Mouse (Mus musculus): ENCODE measurements around the gene Adgrb2. TPM values are rescaled to one million over a fixed set of nuclear protein-coding genes. Genes with fewer than 3 reads are reported as not detected.

Adgrb2 gene
- polyA plus RNA-seq, 1 experiment: 0.08 TPM

DNA sequence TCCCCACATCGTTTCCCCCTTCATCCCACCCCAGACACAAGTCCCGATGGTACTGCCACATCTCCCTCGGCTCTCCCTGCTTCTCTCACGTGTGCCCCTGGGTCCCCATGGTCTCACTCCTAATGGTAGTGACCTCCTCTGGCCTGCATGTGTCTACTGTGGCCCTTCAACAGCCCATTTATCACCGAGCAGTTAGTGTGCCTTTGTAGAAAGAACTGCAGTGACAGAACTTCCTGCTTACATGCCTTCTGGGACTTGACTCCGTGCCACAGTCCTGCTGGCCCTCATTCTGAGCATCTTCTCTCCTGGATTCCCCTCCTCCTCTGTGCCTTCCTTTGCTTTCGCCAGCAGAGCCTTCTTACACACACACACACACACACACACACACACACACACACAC is 78.5 kb downstream of the Adgrb2 start:
- no peak overlapping the region for H3K4me2 ChIP-seq (ENCODE audit: low read depth)
- no peaks in the 10 kb centered on the region for H3K79me2 ChIP-seq (ENCODE audit: control insufficient read depth, insufficient read depth)
- no peak overlapping the region for H3K4me3 ChIP-seq
- H3K36me3 ChIP-seq (ENCODE audit: control insufficient read depth, insufficient read depth): no peaks in the 10 kb centered on the region
- TF ChIP-seq MYOG (IDR thresholded peaks at IDR 0.05; ENCODE audit: control insufficient read depth in 1 of 3, insufficient read depth in 1 of 3, insufficient read length in 2 of 3, low read depth in 2 of 3) (no peak), TCF12 (IDR thresholded peaks at IDR 0.05; ENCODE audit: insufficient read depth, poor library complexity, severe bottlenecking) (no peak), MAX (IDR thresholded peaks at IDR 0.05; ENCODE audit: low read depth) (no peak), CEBPB (IDR thresholded peaks at IDR 0.05; ENCODE audit: insufficient read depth, poor library complexity, severe bottlenecking) (no peak), MYOD1 (IDR thresholded peaks at IDR 0.05; ENCODE audit: control insufficient read depth in 1 of 3, insufficient read length in 2 of 3, low read depth in 2 of 3) (no peak), POLR2AphosphoS2 (IDR thresholded peaks at IDR 0.05; ENCODE audit: insufficient read length, low read depth) (no peak)
- H3K27me3 ChIP-seq (ENCODE audit: control insufficient read depth, insufficient read depth, insufficient read length): no peaks in the 10 kb centered on the region
- H3ac ChIP-seq (ENCODE audit: control insufficient read depth, insufficient read length): no peak overlapping the region

DNA sequence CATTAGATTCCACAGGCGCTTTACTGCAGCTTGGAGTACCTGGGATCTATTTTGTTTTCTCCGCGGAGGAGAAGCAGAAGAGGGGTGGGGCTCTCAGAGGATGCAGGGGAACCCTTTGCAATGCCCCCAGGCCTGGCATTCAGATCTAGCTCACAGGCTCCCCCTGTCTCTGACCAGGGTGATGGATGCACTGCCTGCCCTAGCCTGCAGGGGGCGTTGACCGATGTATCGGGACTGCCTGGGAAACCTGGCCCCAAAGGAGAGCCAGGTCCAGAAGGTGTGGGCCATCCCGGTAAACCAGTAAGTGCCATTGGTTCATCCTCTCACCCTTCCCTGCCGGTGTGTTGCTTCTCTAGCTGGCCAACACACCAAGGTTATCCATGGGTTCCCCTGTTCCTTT is 82.1 kb downstream of the Adgrb2 start:
- no peaks in the 10 kb centered on the region for H3K36me3 ChIP-seq (ENCODE audit: control insufficient read depth, insufficient read depth)
- TF ChIP-seq SRF (IDR thresholded peaks at IDR 0.05; ENCODE audit: control insufficient read depth, insufficient read length, low read depth): no peak
- TF ChIP-seq USF1 (IDR thresholded peaks at IDR 0.05; ENCODE audit: low read depth): no peak
- TF ChIP-seq POLR2AphosphoS2 (IDR thresholded peaks at IDR 0.05; ENCODE audit: insufficient read length, low read depth): no peak
- no peak for TF ChIP-seq CEBPB (IDR thresholded peaks at IDR 0.05; ENCODE audit: insufficient read depth, poor library complexity, severe bottlenecking)
- TF ChIP-seq REST (IDR thresholded peaks at IDR 0.05; ENCODE audit: insufficient read depth, insufficient read length): no peak
- no peak for TF ChIP-seq MAX (IDR thresholded peaks at IDR 0.05; ENCODE audit: low read depth)
- TF ChIP-seq POLR2A (IDR thresholded peaks at IDR 0.05; ENCODE audit: insufficient read length, low read depth): no peak
- no peak for TF ChIP-seq MYOD1 (IDR thresholded peaks at IDR 0.05; ENCODE audit: control insufficient read depth in 1 of 3, insufficient read length in 2 of 3, low read depth in 2 of 3)
- no peak for TF ChIP-seq E2F4 (IDR thresholded peaks at IDR 0.05; ENCODE audit: insufficient read depth)
- TF ChIP-seq MYOG (IDR thresholded peaks at IDR 0.05; ENCODE audit: control insufficient read depth in 1 of 3, insufficient read depth in 1 of 3, insufficient read length in 2 of 3, low read depth in 2 of 3): no peak
- no peak for TF ChIP-seq TCF3 (IDR thresholded peaks at IDR 0.05; ENCODE audit: insufficient read length, low read depth)
- TF ChIP-seq TCF12 (IDR thresholded peaks at IDR 0.05; ENCODE audit: insufficient read depth, poor library complexity, severe bottlenecking): no peak
- H3K4me2 ChIP-seq (ENCODE audit: low read depth): no peak overlapping the region
- H3K4me3 ChIP-seq: no peak overlapping the region
- H3ac ChIP-seq (ENCODE audit: control insufficient read depth, insufficient read length): no peak overlapping the region
- no peaks in the 10 kb centered on the region for H3K27me3 ChIP-seq (ENCODE audit: control insufficient read depth, insufficient read depth, insufficient read length)
- H3K79me2 ChIP-seq (ENCODE audit: control insufficient read depth, insufficient read depth): no peaks in the 10 kb centered on the region

GRCm38 (mm10) chr4:130070523-130070922 is 85.9 kb downstream of the Adgrb2 start:
- no peaks in the 10 kb centered on the region for H3K79me2 ChIP-seq (ENCODE audit: control insufficient read depth, insufficient read depth)

DNA sequence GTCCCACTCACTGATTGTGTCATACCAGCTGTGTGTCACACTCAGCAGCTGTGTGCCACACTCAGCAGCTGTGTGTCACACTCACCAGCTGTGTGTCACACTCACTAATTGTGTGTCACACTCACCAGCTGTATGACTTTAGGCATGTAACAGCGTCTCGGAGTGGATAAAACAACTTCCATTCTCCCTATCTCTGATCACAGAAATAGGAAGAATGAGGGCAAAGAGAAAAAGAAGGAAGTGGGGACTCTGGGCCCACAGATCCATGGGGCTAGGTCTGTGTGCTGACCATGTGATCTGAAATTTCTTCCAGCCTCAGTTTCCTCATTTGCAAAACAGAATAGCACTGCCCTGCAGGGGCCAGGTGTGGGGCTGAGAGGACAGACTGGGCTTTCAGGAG is 87.1 kb downstream of the Adgrb2 start:
- Histone ChIP-seq H3K79me2 (ENCODE audit: control insufficient read depth, insufficient read depth) (no peaks in the 10 kb centered on the region), H3K36me3 (ENCODE audit: control insufficient read depth, insufficient read depth) (no peaks in the 10 kb centered on the region), H3ac (ENCODE audit: control insufficient read depth, insufficient read length) (no peak overlapping the region), H3K4me2 (ENCODE audit: low read depth) (no peak overlapping the region), H3K4me3 (no peak overlapping the region), H3K27me3 (ENCODE audit: control insufficient read depth, insufficient read depth, insufficient read length) (no peaks in the 10 kb centered on the region)
- no peak for TF ChIP-seq TCF3 (IDR thresholded peaks at IDR 0.05; ENCODE audit: insufficient read length, low read depth)
- no peak for TF ChIP-seq TCF12 (IDR thresholded peaks at IDR 0.05; ENCODE audit: insufficient read depth, poor library complexity, severe bottlenecking)
- TF ChIP-seq CEBPB (IDR thresholded peaks at IDR 0.05; ENCODE audit: insufficient read depth, poor library complexity, severe bottlenecking): no peak
- no peak for TF ChIP-seq REST (IDR thresholded peaks at IDR 0.05; ENCODE audit: insufficient read depth, insufficient read length)
- TF ChIP-seq E2F4 (IDR thresholded peaks at IDR 0.05; ENCODE audit: insufficient read depth): no peak
- TF ChIP-seq SRF (IDR thresholded peaks at IDR 0.05; ENCODE audit: control insufficient read depth, insufficient read length, low read depth): no peak
- TF ChIP-seq POLR2AphosphoS2 (IDR thresholded peaks at IDR 0.05; ENCODE audit: insufficient read length, low read depth): no peak
- TF ChIP-seq MYOD1 (IDR thresholded peaks at IDR 0.05; ENCODE audit: control insufficient read depth in 1 of 3, insufficient read length in 2 of 3, low read depth in 2 of 3): no peak
- TF ChIP-seq POLR2A (IDR thresholded peaks at IDR 0.05; ENCODE audit: insufficient read length, low read depth): no peak
- no peak for TF ChIP-seq MAX (IDR thresholded peaks at IDR 0.05; ENCODE audit: low read depth)
- TF ChIP-seq MYOG (IDR thresholded peaks at IDR 0.05; ENCODE audit: control insufficient read depth in 1 of 3, insufficient read depth in 1 of 3, insufficient read length in 2 of 3, low read depth in 2 of 3): no peak
- no peak for TF ChIP-seq USF1 (IDR thresholded peaks at IDR 0.05; ENCODE audit: low read depth)

More at GRCm38 (mm10) chr4:130070523-130070922, 85.9 kb downstream of the Adgrb2 start:
- Histone ChIP-seq H3K4me3 (no peak overlapping the region), H3ac (ENCODE audit: control insufficient read depth, insufficient read length) (no peak overlapping the region), H3K4me2 (ENCODE audit: low read depth) (no peak overlapping the region), H3K36me3 (ENCODE audit: control insufficient read depth, insufficient read depth) (no peaks in the 10 kb centered on the region), H3K27me3 (ENCODE audit: control insufficient read depth, insufficient read depth, insufficient read length) (no peaks in the 10 kb centered on the region)
- no peak for TF ChIP-seq REST (IDR thresholded peaks at IDR 0.05; ENCODE audit: insufficient read depth, insufficient read length)
- no peak for TF ChIP-seq POLR2AphosphoS2 (IDR thresholded peaks at IDR 0.05; ENCODE audit: insufficient read length, low read depth)
- TF ChIP-seq E2F4 (IDR thresholded peaks at IDR 0.05; ENCODE audit: insufficient read depth): no peak
- TF ChIP-seq TCF3 (IDR thresholded peaks at IDR 0.05; ENCODE audit: insufficient read length, low read depth): no peak
- no peak for TF ChIP-seq MYOG (IDR thresholded peaks at IDR 0.05; ENCODE audit: control insufficient read depth in 1 of 3, insufficient read depth in 1 of 3, insufficient read length in 2 of 3, low read depth in 2 of 3)
- no peak for TF ChIP-seq USF1 (IDR thresholded peaks at IDR 0.05; ENCODE audit: low read depth)
- no peak for TF ChIP-seq CEBPB (IDR thresholded peaks at IDR 0.05; ENCODE audit: insufficient read depth, poor library complexity, severe bottlenecking)
- TF ChIP-seq MYOD1 (IDR thresholded peaks at IDR 0.05; ENCODE audit: control insufficient read depth in 1 of 3, insufficient read length in 2 of 3, low read depth in 2 of 3): no peak
- no peak for TF ChIP-seq POLR2A (IDR thresholded peaks at IDR 0.05; ENCODE audit: insufficient read length, low read depth)
- TF ChIP-seq TCF12 (IDR thresholded peaks at IDR 0.05; ENCODE audit: insufficient read depth, poor library complexity, severe bottlenecking): no peak

Other genes with a start within 250 kb of the Adgrb2 start
- gene Khdrbs1, start 242.6 kb upstream of the Adgrb2 start, polyA plus RNA-seq (2012; fragmentation: generic; extraction: Trizol): 40.4 TPM
- 138 TPM for gene Ptp4a2, start 173.7 kb upstream of the Adgrb2 start, polyA plus RNA-seq (2012; fragmentation: generic; extraction: Trizol)
- gene Spocd1, start 55.6 kb upstream of the Adgrb2 start, polyA plus RNA-seq (2012; fragmentation: generic; extraction: Trizol): not detected
- gene Col16a1, start 63.0 kb downstream of the Adgrb2 start, polyA plus RNA-seq (2012; fragmentation: generic; extraction: Trizol): 13.9 TPM
- gene Pef1, start 117.7 kb downstream of the Adgrb2 start, polyA plus RNA-seq (2012; fragmentation: generic; extraction: Trizol): 62.4 TPM
- gene Hcrtr1, start 154.5 kb downstream of the Adgrb2 start, polyA plus RNA-seq (2012; fragmentation: generic; extraction: Trizol): not detected
- gene Tinagl1, start 190.3 kb downstream of the Adgrb2 start, polyA plus RNA-seq (2012; fragmentation: generic; extraction: Trizol): 1.6 TPM
- gene Gm853, start 237.5 kb downstream of the Adgrb2 start, polyA plus RNA-seq (2012; fragmentation: generic; extraction: Trizol): not detected